Mouse (Mus musculus): ENCODE results near the gene Ppp1r18.

Ppp1r18 gene

GRCm38 (mm10) chr17:35915538-35916296 lies 50.3 kb downstream of the Ppp1r18 start:
- peak; percentile 75 for DNase-seq

GRCm38 (mm10) chr17:35916297-35917142 lies 51.1 kb downstream of the Ppp1r18 start, which contains the start of the genes Mrps18b and Ppp1r10:
Gene Mrps18b (minus strand): TSS chr17:35916389.
Gene Ppp1r10 (plus strand): TSS chr17:35916434.
- peak; percentile 100 for DNase-seq

GRCm38 (mm10) chr17:35917143-35917462 lies 51.7 kb downstream of the Ppp1r18 start:
- DNase-seq = no peak

- DNase-seq = peak; percentile 66
These were observed 52.3 kb downstream of the Ppp1r18 start for GRCm38 (mm10) chr17:35917463-35918251.

- peak; percentile 70 for DNase-seq
These were observed 53.1 kb downstream of the Ppp1r18 start for GRCm38 (mm10) chr17:35918276-35919059.

GRCm38 (mm10) chr17:35919060-35919715 lies 53.8 kb downstream of the Ppp1r18 start:
- peak; percentile 99 for DNase-seq

GRCm38 (mm10) chr17:35919864-35920301 lies 54.5 kb downstream of the Ppp1r18 start:
- DNase-seq = no peak

- DNase-seq = no peak
These were observed 55.0 kb downstream of the Ppp1r18 start for GRCm38 (mm10) chr17:35920384-35920783.

GRCm38 (mm10) chr17:35920862-35921562 lies 55.6 kb downstream of the Ppp1r18 start:
- DNase-seq = peak; percentile 79

- no peak for DNase-seq
These were observed 56.3 kb downstream of the Ppp1r18 start for GRCm38 (mm10) chr17:35921710-35922109.

GRCm38 (mm10) chr17:35922566-35922965 lies 57.2 kb downstream of the Ppp1r18 start:
- DNase-seq = peak; percentile 76

GRCm38 (mm10) chr17:35923281-35923680 lies 57.9 kb downstream of the Ppp1r18 start:
- DNase-seq = peak; percentile 35

Measured in kidney, adult 9 months (tissue).